Mouse (Mus musculus) central nervous system, embryonic 11.5 days (tissue): ENCODE results near the gene Klhl30. TPM values are rescaled to one million over a fixed set of nuclear protein-coding genes. Genes with fewer than 3 reads are reported as not detected.

Experiments
- polyA plus RNA-seq: library from polyadenylated mRNA; depleted of rRNA; stranded (reverse); fragments of >200 nt; gene quantifications from 2 replicates; pipeline ENCODE4 v1.2.3, GENCODE M21; 2012; rRNA removed

Gene Klhl30
- polyA plus RNA-seq: 0.54 and 1.5 TPM in 2 replicates

DNA sequence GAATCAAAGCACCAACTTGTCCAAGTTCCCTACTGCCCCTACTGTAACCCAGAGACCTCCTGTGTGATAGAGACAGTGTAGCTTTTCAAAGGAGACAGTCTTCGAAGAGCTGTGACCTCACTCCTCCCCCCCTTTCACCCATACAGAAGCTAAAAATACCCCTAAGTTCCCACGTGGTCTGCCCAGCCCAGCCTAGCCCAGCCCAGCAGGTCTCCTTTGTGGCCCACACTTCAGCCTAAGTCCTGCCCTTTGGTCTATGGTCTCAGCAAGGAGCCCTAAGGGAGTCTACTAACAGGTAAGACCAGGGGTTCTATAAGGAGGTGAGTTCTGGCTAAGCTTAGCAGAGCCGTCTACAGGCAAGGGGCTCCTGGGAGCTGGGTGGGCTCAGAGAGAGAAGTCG lies at the start of gene Klhl30:
TSS of gene Klhl30 (plus strand) at position 176 of the 400 bp plus-strand sequence.

GRCm38 (mm10) chr1:91321760-91322438 lies 28.9 kb upstream of the Klhl30 start, which contains the start of gene Espnl:
Espnl (plus strand) TSS chr1:91322075.

GRCm38 (mm10) chr1:91366215-91367108 lies 15.6 kb downstream of the Klhl30 start, which contains the start of gene Erfe:
Erfe (plus strand) TSS chr1:91366430.

GRCm38 (mm10) chr1:91398260-91399062 lies 47.6 kb downstream of the Klhl30 start, which contains the start of gene Ilkap:
Ilkap (minus strand) TSS chr1:91398815.

Other genes starting within 250 kb of the Klhl30 start
- 0.43 and 0.78 TPM in 2 replicates for gene Rbm44, start 205.9 kb upstream of the Klhl30 start, polyA plus RNA-seq
- gene Ramp1, start 171.2 kb upstream of the Klhl30 start, polyA plus RNA-seq: 0.56 and 1.3 TPM in 2 replicates
- 61.8 and 64.3 TPM in 2 replicates for gene Ube2f, start 100.7 kb upstream of the Klhl30 start, polyA plus RNA-seq
- gene Scly, start 52.7 kb upstream of the Klhl30 start, polyA plus RNA-seq: 13.1 and 13.7 TPM in 2 replicates
- gene Espnl, start 28.9 kb upstream of the Klhl30 start, polyA plus RNA-seq: 0.10 and 0.12 TPM in 2 replicates
- 0.65 and 0.92 TPM in 2 replicates for gene Erfe, start 15.4 kb downstream of the Klhl30 start, polyA plus RNA-seq
- 157 and 224 TPM in 2 replicates for gene Ilkap, start 47.8 kb downstream of the Klhl30 start, polyA plus RNA-seq
- 157 and 243 TPM in 2 replicates for gene Hes6, start 63.0 kb downstream of the Klhl30 start, polyA plus RNA-seq
- gene Per2, start 108.3 kb downstream of the Klhl30 start, polyA plus RNA-seq: 3.4 and 3.8 TPM in 2 replicates
- 20.6 and 29.5 TPM in 2 replicates for gene Traf3ip1, start 143.6 kb downstream of the Klhl30 start, polyA plus RNA-seq
- gene Asb1, start 189.5 kb downstream of the Klhl30 start, polyA plus RNA-seq: 11.9 TPM in 2 replicates